Mouse (Mus musculus): ENCODE measurements around the gene Anks3.
A peak's percentile ranks its signal among the peaks of the same experiment; 100 is the strongest.

Gene Anks3

DNA sequence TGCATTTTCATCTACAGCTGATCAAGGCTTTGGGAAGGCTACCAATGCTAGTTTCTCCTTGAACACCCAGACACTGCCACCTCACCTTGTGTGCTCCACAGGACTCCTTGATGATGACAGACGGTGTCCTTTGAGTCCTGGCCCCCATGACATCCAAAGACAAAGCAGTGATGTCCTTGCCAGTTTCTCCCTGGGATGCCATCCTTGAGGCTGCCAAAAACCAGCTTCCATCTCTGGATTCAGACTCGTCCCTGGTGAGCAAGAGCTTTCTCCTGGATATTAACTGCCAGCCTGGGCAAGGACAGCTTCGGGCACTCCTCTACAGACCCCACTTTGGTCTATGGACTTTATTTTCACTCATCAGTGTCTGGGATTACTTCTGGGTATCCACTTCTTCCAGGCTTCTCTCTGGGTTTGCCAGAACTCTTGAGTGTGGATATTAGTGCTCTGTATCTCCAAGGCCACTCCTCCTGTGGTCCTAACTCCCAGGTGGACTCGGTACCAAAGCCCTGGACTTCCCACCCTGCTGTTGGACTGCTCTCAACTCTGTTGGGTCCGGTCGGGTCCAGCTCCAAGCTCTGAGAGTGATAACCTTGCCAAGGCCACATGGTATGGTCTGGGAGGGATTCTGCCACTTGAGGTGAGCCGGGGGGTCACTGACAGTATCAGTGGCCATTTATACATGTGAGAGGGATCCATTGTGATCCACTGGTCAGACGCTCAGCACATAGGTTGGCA is 1.6 kb upstream of the Anks3 start:
- peak; percentile 58 for DNase-seq

DNA sequence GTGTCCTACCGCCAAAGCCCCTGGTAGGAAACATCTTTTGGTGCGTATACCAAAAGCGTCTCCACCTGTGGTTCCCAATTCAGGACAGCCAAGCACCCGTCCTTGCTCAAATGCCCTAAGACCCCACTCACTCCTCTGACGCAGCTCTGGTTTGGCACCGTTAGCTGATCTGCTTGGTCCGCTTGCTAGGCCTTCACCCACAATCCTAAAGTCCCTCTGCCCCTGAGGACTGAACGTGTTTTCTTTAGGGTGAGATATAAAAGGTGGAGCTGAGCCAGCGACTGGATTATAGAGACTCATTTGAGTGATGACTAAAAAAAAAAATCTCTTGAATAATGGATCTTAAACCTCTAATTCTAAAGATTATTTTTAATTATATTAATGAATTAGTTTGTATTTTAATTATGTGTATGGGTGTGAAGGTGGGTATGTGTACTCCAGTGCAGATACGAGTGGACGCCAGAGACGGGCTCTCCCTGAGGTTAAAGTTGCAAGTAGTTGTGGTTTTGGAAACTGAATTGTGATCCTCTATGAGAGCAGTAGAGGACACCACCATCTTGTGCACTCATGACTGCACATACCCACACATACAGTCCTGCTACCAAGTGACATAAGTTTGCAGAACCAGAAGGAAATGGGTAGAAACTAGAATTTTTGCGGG is 856 bp upstream of the Anks3 start:
- DNase-seq, result peak; percentile 72

DNA sequence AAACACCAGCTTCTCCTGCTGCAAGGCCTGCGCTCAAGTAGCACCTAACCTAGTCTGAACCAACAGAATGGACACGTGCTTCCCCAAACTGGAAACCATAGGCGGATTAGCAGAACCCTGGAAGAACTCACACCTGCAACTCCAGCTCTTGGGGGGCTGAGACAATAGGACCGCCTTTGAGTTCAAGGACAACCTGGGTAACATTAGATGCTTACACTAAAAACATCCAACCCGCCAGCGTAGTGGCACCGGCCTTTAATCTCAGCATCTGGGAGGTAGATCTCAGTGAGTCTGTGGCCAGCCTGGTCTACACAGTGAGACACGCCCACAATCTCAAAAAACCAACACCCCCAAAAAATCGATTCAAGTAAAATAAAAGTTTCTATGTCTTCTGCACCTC is 659 bp downstream of the Anks3 start:
- DNase-seq, result peak; percentile 60

DNA sequence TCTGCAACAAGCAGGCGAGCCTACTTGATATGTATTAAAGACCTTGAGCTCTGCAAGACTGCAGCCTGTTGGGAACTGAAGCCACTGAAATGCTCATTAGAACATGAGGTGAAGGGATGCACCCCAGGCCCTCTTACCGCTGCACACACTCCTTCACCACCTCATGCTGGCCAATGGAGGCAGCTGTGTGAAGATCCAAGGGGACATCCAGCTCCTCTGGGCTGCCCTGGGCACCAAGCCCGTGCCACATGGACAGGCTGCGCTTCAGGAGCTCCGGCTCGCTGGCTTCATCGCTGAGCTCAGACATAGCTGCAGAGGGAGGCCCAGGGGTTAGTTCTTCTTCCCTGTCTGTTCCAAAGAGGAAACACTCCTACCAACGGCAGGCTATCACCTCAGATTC is 3.7 kb downstream of the Anks3 start:
- DNase-seq, result no peak

DNA sequence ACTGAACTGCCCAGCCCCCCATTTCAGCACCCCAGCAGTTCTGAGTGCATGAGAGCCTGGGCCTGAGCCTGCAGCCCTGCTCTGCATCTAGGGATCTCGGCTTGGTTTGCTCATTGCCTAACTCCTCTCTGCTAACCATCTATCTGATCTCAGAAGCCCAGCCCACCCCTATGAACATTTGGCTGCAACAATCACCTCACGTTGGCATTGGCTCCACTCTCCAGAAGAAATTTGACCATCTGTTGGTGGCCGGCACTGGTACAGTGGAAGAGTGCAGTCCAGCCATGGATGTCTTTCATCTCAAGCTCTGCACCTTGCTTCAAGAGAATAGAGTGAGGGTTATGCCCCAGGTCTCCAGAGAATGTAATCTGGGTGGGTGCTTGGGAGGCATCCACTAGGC is 6.6 kb downstream of the Anks3 start:
- peak; percentile 82 for DNase-seq

DNA sequence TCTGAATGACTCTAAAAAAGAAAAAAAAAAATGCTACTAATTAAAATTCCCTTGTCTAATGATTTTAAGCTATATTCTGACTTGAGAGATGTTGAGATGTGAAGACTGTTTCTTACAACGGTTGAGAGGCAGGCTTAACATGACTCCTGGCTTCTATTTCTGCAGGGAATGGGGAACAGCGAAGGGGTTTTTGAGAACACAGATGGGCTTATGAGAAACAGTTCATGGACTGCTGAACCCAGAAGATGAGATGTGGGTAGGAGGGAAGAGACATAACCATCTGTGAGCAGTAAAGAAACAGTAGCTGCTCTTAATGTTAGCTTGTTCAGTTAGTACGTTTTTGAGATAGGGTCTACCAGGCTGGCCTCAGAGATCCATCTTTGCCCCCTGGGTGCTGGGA is 7.4 kb downstream of the Anks3 start:
- DNase-seq, result no peak

DNA sequence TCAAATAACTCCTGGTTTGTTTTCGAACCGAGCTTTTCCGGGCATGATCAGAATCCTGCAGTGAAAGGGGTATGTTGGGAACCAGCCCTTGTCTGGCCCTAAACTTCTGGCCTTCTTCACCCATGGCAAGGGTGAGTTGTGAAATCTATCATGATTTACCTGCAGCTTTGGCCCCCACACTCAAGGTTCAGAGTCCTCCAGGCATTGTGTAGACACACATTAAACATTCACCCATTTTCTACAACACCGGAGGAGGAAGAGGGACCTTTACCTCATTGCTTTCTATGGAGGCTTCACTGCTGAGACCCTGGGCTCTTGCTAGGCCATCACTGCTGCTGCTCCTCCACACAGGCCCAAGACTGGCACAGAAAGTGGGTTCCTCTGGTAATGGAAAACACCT is 16.6 kb downstream of the Anks3 start:
- DNase-seq, result no peak

DNA sequence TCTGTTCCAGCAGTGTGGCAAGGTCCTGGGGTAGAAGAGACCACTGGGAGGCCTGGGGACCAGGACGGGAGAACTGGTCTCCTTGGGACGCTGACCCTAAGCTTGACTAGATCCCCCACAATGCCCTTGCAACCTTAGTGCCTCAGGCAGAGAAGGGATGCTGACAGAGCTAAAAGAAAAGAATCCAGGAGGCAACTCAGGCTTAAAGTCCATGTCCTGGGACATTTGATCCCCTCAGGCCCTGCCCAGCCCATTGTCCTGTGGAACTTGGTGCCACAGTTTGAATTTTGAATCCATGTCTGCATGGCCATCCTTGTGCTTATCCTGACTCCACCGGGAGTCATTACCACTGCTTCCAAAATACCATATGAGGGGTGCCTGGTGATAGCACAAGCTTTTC is 17.9 kb downstream of the Anks3 start:
- no peak for DNase-seq

DNA sequence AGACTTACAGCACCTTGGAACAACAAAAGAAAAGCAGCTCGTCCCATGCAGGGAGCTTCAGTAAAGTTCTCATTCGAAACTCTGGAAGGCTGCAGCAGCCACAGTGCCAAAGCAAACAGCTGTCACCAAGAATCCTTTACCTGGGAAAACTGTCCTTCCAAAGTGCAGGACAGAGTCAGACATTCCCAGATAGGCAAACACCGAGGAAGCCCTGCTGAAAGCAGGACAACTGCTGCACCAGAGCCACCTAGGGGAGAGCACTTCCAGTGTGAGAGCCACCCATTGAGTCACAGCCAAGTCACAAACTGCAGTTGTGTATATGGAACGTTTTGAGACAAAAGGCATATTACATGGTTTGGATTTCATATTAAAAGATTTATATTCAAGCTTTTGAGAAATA is 18.6 kb downstream of the Anks3 start:
- no peak for DNase-seq

DNA sequence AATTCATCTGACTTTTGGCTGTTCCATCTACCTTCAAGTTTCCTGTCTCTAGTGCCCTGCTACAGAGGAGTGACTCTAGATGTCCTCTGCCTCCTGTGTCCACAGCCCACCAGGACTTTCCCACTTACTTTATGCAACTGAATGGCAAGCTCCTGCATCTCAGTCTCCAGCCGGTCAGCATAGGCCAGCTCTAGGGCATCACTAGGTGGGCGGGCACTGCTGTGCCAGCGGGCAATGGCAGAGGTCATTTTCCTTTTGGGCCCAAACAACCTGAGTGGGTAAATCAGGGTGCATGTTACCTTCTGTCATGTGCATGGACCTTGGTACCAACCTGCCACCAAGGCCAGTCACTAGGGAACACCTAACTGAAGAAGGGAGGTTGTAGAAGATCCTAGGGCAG is 20.6 kb downstream of the Anks3 start:
- no peak for DNase-seq

DNA sequence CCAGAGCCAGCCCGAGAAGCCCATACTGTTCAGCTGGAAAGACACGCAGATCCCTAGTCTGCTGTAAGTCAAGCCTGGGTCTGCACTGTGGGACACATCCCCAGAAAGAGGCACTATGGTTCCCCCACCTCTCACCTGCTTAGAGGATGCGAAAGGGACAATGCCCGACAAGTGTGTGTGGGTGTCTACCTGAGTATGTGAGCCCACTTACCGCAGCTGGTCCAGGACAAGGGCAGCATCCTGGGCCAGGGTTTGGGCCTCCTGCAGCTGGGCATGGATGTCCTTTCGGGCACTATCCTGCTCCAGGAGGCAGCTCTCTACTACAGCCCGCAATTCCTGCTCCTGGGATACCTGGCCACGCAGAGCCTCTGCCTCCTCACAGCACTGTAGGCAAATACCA is 21.1 kb downstream of the Anks3 start:
- DNase-seq, result no peak

DNA sequence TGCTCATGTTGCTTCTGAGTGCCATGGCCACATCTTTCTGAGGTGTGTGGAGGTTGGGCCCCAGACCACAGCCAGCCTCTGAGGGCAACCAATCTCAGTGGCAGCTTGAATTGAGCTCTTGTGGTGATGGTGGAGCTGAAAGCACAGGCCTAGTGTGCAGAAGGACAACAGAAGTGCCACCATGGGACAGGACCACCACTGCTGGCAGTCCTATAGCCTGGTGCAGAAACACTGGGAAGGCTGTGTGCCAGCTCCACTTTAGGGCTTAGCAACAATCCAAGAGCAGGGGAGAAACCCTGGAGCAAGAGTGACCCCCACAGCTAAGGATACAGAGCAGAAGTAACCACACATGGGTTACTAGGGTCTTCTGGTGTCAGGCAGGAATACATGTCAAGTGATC is 23.0 kb downstream of the Anks3 start:
- no peak for DNase-seq

DNA sequence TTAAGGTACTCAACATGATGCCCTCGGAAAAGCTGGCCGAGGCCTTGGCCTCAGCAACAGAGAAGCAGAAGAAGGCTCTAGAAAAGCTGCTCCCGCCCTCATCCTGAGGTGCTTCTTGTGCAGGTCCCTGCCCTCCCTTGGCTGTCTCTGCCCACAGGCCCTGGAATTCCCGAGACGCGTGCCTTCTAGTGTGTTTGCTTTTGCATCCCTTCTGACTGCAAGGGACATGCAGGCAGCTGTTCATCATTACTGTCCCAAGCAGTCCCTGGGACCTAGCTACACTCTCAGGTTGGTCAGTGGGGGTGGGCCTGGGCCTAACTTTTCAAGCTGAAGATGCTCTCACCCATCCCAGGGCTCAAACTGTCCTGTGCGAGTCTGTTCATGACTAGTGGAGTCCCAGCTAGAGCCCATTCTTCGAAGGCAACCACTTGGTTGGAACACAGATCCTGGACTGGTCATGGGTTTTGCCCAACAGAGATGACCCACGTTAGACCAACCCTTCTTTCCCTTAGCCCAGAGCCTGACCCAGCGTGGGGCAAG is 23.6 kb downstream of the Anks3 start:
- DNase-seq, result no peak

DNA sequence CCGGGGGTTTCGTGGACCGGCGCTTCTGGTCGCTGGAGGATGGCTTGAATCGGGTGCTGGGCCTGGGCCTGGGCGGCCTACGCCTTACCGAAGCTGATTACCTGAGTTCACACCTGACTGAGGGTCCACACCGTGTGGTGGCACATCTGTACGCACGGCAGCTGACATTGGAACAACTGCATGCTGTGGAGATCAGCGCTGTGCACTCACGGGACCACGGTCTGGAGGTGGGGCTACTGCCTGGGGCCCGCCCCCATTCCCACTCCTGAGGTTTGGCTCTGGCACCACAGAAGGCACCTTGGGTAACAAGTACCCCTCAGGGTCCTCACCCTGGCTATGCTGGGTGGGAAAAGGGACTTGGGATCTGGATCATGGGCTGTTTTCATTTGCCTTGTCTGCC is 24.6 kb downstream of the Anks3 start:
- peak; percentile 62 for DNase-seq

DNA sequence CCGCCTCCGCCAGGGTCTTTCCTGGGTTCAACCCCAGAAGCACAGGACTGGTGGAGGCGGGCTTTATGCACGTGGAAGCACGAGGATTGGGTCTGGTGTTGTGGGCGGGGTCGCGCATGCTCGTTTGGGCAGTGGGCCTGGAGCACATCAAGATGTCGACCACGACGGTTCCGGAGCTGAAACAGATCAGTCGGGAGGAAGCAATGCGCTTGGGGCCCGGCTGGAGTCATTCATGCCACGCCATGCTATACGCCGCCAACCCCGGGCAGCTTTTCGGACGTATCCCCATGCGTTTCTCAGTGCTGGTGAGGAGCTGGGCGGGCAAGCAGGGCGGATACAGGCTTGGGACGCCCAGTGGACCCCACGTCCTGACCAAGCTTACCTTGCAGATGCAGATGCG is 25.0 kb downstream of the Anks3 start:
- peak; percentile 96 for DNase-seq

DNA sequence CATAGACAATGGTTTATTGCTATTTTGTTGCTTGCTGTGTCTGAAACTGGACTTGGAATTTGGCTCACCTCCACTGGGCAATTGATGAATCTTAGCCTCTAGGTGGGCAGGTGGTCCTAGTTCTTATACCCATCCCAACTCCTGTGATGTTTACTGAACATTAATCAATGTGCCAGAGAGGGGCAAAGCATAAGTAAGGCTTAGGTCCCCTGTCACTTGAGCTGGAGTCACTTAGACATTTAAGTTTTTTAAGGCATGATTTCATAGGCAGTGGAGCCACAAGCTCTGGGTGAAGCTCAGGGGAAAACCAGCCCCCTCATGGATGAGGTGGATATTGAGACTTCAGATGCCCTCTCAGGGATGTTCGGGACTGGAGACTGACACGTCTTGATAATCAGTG is 25.5 kb downstream of the Anks3 start, which contains the start of gene Nudt16l1:
Nudt16l1 (plus strand) TSS at position 301 of the 400 bp plus-strand sequence.
- DNase-seq, result no peak

DNA sequence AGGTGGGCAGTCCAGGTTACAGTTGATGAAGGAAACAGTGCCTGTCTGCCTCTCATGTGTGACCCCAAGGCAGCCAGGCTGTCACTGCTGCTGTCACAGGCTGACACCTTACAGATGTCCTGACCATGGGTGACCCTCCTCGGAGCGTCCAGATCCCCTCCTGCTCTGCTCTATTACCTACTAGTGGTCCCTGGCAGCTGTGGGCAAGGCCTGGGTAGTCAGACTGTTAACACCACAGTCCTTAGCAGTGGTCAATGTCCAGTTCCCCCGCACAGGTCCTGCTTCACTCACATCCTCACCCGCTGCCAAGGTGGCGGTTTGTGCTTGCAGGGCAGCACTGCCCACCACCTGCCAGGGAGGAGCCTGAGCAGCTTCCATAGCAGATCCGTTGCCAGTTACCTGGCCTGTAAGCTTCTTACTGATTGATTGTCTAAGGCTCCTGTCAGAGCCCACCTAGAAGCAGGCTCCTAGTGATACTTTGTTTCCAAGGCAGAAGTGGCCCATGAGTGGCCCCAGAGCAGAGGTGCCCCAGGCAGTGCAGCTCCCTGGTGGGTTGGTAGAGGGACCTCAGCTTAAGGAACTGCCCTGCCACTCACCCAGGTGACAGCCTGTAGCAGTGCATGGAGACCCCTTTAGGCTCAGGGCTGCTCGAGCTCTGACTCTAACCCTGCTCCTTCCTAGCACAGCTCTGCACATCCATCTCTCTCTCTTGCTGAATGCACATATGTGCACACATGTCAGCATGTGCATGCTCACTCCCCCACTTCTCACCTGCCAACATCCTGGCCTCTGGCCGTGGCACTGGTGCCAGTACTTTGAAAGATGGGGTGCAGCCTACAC is 26.4 kb downstream of the Anks3 start:
- DNase-seq, result no peak

DNA sequence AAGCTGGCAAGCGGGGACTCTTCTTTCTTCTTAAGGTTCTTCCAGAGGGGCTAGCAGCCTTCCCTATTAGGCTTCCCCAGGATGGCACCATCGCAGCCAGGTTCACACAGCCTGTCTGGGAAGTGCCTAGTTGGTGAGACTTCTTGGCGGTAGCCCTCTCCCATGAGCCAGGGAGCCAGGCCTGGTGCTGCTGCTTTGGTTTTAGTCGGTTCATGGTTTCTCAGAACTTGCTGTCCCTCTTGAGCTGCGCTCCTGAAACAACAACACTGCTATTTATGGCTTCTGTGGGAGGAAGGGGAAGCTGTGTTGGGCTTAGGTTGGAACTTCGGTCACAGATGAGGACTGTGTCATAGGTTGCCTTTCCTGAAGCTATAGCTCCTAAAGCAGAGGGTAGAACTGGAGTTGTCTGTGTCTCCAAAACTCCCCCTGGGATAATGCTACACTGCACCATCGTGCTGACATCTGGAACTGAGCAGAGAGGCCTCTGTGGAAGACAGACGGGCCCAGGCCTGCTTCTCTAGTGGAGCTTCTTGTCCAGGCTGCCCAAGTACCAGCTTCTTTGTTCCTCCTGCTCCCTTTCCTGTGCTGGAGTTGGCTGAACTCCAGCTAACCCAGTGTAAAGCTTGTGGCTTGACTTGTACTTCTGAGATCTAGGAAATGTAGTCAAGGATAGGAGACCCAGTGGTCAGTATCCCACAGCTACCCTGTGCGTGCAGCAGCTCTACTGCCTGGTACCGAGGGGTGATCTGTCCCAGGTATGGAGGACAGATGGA is 27.9 kb downstream of the Anks3 start:
- DNase-seq, result no peak

DNA sequence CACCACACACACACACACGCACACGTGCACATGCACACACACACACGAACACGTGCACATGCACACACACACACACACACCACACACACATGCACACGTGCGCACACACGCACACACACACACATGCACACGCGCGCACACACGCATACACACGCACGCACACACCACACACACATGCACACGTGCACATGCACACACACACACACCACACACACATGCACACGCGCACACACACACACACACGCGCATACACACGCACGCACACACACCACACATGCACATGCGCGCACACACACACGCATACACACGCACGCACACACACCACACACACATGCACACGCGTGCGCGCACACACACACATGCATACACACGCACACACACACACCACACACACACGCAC is 28.6 kb downstream of the Anks3 start:
- DNase-seq, result no peak

DNA sequence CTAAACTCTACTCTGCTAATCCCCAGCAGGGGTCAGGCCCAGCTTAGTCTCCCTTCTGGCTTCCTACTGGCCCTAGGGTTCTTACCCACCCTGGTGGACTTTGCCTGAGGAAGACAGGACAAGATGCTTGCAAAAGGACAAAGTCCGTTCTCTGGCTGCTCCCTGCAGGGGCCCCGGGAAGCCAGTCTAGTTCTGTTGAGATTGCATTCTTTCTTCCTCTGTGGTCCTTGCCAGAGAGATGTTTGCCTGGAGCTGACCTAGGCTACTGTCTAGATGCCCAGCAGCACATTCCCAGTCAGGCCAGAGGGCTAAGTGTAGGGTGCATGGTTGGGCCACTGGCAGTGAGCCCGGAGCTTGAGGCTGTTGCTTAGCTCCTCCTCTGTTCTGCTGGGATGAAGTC is 31.6 kb downstream of the Anks3 start:
- no peak for DNase-seq

DNA sequence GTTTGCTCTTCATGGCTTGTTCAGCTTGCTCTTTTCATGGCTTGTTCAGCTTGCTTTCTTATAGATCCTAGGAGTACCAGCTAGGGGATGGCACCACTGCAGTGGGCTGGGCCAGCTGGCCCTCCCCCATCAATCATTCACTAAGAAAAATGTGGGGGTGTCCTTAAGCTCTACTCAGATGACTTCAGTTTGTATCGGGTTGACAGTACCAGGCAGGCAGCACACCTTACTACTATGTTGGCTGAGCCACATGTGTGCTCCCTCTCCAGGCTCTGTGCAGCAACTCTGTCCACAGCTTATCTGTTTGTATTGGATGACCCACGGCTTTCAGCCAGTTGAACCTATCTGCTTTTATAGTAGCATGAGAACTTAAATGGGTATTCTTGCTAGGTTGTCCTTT is 35.5 kb downstream of the Anks3 start:
- no peak for DNase-seq

DNA sequence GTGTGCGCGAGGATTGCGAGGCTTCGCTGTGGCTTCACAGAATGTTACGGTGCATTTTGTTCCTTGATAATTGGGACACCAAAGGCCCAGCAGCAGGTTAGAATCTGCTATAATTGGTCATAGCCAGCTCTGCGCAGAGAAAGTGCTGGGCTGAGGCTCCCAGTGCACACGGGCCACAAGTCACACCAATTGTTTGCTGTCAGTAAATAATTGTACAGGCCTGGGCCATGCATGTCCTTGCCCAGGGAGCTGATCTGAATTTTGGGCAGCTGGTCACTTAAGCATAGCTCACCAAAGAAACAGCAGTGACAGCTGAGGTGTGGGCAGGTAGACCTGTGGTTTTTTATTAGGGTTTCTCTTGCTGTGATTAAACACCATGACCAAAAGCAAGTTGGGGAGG is 36.0 kb downstream of the Anks3 start:
- no peak for DNase-seq

DNA sequence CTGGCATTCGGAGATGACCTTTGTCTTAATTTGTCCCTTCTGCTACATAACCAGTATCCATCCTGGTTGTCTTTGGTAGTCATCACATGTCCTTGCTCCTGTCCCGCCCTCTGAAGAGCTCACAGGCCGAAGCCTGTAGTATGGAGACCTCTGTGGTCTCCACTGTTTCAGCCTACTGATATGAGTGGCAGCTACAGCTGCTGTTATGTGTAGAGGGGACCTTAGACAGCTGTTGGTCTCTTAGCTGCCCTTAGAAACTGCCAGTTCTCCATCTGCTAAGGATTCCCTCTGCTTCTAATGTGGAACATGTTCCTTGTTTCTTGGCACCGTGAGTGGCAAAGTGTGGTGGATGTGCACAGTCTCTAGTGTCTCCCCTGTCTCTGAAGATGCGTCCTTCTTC is 40.0 kb downstream of the Anks3 start:
- no peak for DNase-seq

Data from cerebellum, adult 9-10 months (tissue).